Mouse (Mus musculus): ENCODE data around the gene Paox. TPM values are rescaled to one million over a fixed set of nuclear protein-coding genes. Genes with fewer than 3 reads are reported as not detected.

Paox gene
- total RNA-seq (2023), result 5.1 TPM

GRCm38 (mm10) chr7:140115583-140116328 is at the start of gene Paox:
Paox (plus strand) TSS chr7:140115799.

DNA sequence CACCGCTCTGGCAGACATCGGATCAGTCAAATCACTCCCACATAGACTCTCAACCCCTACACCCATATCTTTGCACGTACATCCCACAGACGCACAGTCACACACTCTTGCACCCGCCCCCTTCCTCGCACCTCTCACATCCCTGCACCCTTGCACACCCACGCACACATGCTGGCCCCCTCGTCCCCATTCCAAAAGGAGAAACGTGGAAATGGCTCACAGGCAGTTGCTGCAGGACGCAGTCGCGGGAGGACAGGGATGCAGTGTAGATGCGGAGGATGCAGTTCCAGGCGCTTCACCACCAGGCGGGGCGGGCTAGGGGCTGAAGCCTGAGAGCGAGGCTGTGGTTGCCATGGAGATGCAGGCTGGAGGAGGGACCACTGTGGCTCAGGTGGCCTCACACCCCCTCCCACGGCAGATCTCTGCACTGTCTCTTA is 33.3 kb upstream of the Paox start, which contains the start of gene Caly:
Gene Caly, minus strand, starts transcription at position 307 of the 437 bp plus-strand sequence.

DNA sequence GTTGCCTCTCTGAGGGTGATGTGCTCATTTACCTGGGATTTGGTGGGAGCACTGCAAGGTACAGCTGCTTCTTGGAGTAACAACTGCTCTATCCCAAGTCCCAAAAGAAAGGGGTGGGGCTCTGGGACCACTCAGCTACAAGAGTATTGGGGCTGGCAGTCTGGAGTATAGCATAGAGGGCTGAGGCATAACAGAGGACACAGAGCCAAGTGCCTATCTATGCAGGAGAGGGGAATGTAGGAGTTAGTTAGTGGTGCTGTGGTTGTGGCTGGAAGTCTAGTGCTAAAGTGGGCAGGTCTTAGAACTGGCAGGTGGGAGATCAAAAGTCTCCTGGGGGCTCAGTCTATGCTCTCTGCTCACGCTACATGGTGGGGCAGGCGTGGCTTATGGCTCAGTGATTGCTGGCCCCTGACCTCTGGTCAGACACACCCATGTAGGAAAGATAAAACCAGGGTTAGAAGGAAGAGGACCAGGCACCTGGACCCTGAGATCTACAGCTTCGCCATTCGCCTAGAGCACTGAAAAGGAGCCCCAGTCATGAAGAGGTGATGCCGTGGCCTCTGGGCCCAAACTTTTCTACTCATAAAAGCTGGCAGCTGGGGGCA is 22.6 kb upstream of the Paox start, which contains the start of gene Prap1:
Gene Prap1, plus strand, starts transcription at position 472 of the 605 bp plus-strand sequence.

GRCm38 (mm10) chr7:140101993-140102860 is 13.4 kb upstream of the Paox start, which contains the start of gene Fuom:
Fuom (minus strand) TSS chr7:140102441.

DNA sequence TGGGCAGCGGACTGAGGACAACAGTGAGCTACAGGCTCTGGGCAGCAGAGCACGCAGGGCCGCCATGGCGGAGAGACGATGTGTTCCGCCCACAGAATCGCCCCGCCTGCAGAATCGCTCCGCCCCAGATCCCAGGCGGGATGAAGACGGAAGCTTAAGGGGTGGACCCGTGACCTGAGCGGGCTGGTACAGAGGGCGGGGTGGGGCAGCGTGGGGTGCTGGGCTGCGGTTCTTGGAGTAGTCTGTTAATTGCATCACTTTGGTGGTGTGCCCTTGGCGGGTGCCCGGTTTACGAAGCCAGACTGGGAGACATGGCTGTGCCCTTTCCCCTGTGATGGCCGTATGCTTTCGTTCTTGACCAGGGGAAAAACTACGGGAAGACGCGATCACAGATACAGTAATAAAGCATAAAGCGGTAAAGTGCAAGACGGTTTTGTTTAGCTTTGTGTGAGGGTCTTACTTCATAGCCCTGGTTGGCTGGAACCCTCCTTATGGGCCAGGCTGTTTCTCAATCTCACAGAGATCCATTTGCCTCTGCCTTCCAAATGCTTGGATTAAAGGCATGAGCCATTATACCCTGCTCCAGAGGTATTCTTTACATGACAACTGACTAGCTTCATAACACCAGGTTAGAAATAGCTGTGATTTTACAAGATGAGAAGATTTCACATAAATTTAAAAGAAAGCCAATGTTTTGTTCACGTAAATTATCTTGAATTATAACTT is 893 bp downstream of the Paox start, which contains the start of gene Echs1:
Gene Echs1, minus strand, starts transcription at position 148 of the 726 bp plus-strand sequence.

GRCm38 (mm10) chr7:140137135-140138020 is 21.8 kb downstream of the Paox start, which contains the start of gene Mtg1:
Mtg1 (plus strand) TSS chr7:140137564.

GRCm38 (mm10) chr7:140154218-140154927 is 38.8 kb downstream of the Paox start, which contains the start of gene Sprn:
Sprn (minus strand) TSS chr7:140154877.

GRCm38 (mm10) chr7:140164664-140165063 is 49.1 kb downstream of the Paox start, which contains the start of gene Olfr522:
Olfr522 (minus strand) TSS chr7:140164764.

DNA sequence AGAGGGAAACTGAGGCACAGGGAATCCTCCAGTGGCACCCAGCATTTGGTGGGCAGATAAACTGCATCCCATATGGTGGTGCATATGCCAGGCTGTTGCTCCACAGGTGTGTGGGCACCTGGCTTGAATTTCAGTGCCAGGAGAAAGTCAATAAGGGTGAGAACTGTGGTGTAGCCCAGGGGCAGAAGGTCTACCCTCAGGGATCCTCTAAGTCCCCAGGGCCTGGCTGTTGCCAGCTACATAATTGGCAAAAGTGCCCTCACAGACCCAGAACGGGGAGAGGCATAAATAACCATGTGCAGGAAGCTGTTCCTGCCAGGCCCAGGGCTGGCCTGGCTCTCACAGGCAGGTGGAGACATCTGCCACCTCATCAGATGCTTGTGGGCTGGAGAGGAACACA is 57.3 kb downstream of the Paox start, which contains the start of gene Olfr523:
Gene Olfr523, plus strand, starts transcription at position 282 of the 400 bp plus-strand sequence.

Other genes starting within 250 kb of the Paox start
- gene Kndc1, start 221.1 kb upstream of the Paox start, total RNA-seq (2023), result not detected
- 0.47 TPM for gene Utf1, start 172.0 kb upstream of the Paox start, total RNA-seq (2023)
- not detected for gene 6430531B16Rik, start 137.0 kb upstream of the Paox start, total RNA-seq (2023)
- 4.3 TPM for gene Adam8, start 123.2 kb upstream of the Paox start, total RNA-seq (2023)
- 39.9 TPM for gene Zfp511, start 79.4 kb upstream of the Paox start, total RNA-seq (2023)
- gene Tubgcp2, start 79.1 kb upstream of the Paox start, total RNA-seq (2023), result 38.8 TPM
- gene Msx3, start 66.7 kb upstream of the Paox start, total RNA-seq (2023), result not detected
- gene Caly, start 33.3 kb upstream of the Paox start, total RNA-seq (2023), result not detected
- not detected for gene Prap1, start 22.4 kb upstream of the Paox start, total RNA-seq (2023)
- gene Fuom, start 13.4 kb upstream of the Paox start, total RNA-seq (2023), result 11.0 TPM
- gene Echs1, start 677 bp downstream of the Paox start, total RNA-seq (2023), result 31.3 TPM
- 16.0 TPM for gene Mtg1, start 21.8 kb downstream of the Paox start, total RNA-seq (2023)
- gene Sprn, start 39.1 kb downstream of the Paox start, total RNA-seq (2023), result not detected
- gene Olfr522, start 49.0 kb downstream of the Paox start, total RNA-seq (2023), result not detected
- not detected for gene Olfr523, start 57.4 kb downstream of the Paox start, total RNA-seq (2023)
- 0.12 TPM for gene Olfr524, start 90.2 kb downstream of the Paox start, total RNA-seq (2023)
- gene Cd163l1, start 102.5 kb downstream of the Paox start, total RNA-seq (2023), result 0.47 TPM
- 0.38 TPM for gene 5830411N06Rik, start 131.5 kb downstream of the Paox start, total RNA-seq (2023)
- gene Olfr525, start 205.1 kb downstream of the Paox start, total RNA-seq (2023), result not detected
- not detected for gene Olfr527, start 218.2 kb downstream of the Paox start, total RNA-seq (2023)
- gene Olfr60, start 245.9 kb downstream of the Paox start, total RNA-seq (2023), result not detected